Mouse (Mus musculus): ENCODE measurements around the gene Tlr3. TPM values are rescaled to one million over a fixed set of nuclear protein-coding genes. Genes with fewer than 3 reads are reported as not detected.
A peak's percentile ranks its signal among the peaks of the same experiment; 100 is the strongest.

Tlr3 gene
- polyA plus RNA-seq, 1 experiment, result 2.0 TPM

DNA sequence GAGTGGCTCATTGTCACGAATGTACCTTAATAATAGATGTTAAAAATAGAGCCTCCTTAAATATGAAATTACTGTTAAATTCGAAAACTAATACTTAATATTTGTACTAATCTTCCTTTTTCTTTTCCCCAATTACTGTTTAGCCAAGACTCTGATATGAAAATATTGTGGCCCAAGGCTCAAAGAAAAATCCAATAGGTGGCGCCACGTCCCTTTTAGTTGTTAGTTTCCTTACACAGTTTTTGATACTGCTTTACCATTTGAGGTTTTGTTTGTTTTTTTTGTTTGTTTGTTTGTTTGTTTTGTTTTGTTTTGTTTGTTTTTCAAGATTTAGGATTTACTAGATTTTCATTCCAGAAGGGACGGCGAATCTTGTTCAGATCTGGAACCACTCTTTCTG is 48.6 kb downstream of the Tlr3 start:
- Histone ChIP-seq H3K9ac (ENCODE audit: low read depth, poor library complexity, severe bottlenecking) (no peak overlapping the region), H3K27ac (ENCODE audit: insufficient read depth, low read length) (no peak overlapping the region), H3K4me1 (ENCODE audit: control insufficient read depth, insufficient read depth, low read length) (no peaks in the 10 kb centered on the region), H3K4me3 (ENCODE audit: low read depth, low read length) (no peak overlapping the region), H3K36me3 (ENCODE audit: control insufficient read depth, insufficient read depth, low read length, poor library complexity, severe bottlenecking) (no peaks in the 10 kb centered on the region), H3K27me3 (ENCODE audit: control insufficient read depth, insufficient read depth, low read length, poor library complexity, severe bottlenecking) (no peaks in the 10 kb centered on the region; the same call in 1 of the 2 replicates), H3K9me3 (replicated peaks; ENCODE audit: control insufficient read depth, insufficient read depth, low read length, poor library complexity, severe bottlenecking) (no peaks in the 10 kb centered on the region)
- no peak for TF ChIP-seq CTCF (IDR thresholded peaks at IDR 0.05; ENCODE audit: low read depth, low read length)
- TF ChIP-seq POLR2A (IDR thresholded peaks at IDR 0.05; ENCODE audit: insufficient read depth, low read length), result no peak
- TF ChIP-seq EP300 (IDR thresholded peaks at IDR 0.05; ENCODE audit: insufficient read depth, low read depth, low read length), result no peak

DNA sequence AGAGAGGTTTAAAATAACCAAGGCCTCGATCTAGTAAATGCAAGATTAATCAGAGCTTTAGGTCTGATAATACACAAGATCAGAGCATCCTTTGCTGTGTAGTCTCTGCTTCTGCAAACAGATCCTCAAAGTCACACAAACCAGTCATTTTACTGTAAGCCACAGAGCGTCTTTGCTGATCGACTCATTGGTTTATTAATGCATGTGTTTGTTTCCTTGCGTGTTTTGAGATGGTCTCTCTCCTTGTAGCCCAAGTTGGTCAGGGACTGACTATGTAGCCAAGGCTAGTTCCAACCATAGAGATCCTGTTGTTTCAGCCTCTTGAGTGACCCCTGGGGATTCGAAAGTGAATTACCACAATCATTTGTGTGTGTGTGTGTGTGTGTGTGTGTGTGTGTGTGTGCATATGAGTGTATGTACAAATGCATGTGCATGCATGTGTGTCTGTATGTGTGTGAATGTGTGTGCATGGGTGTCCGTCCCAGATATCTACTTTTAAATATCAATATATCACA is 51.7 kb downstream of the Tlr3 start:
- Histone ChIP-seq H3K4me1 (ENCODE audit: control insufficient read depth, insufficient read depth, low read length) (no peaks in the 10 kb centered on the region), H3K27me3 (ENCODE audit: control insufficient read depth, insufficient read depth, low read length, poor library complexity, severe bottlenecking) (peaks cover 1% of the 10 kb centered on the region), H3K4me3 (ENCODE audit: low read depth, low read length) (no peak overlapping the region), H3K9ac (ENCODE audit: low read depth, poor library complexity, severe bottlenecking) (no peak overlapping the region), H3K9me3 (replicated peaks; ENCODE audit: control insufficient read depth, insufficient read depth, low read length, poor library complexity, severe bottlenecking) (no peaks in the 10 kb centered on the region), H3K36me3 (ENCODE audit: control insufficient read depth, insufficient read depth, low read length, poor library complexity, severe bottlenecking) (no peaks in the 10 kb centered on the region), H3K27ac (ENCODE audit: insufficient read depth, low read length) (no peak overlapping the region)
- TF ChIP-seq EP300 (IDR thresholded peaks at IDR 0.05; ENCODE audit: insufficient read depth, low read depth, low read length), result no peak
- no peak for TF ChIP-seq CTCF (IDR thresholded peaks at IDR 0.05; ENCODE audit: low read depth, low read length)
- no peak for TF ChIP-seq POLR2A (IDR thresholded peaks at IDR 0.05; ENCODE audit: insufficient read depth, low read length)

DNA sequence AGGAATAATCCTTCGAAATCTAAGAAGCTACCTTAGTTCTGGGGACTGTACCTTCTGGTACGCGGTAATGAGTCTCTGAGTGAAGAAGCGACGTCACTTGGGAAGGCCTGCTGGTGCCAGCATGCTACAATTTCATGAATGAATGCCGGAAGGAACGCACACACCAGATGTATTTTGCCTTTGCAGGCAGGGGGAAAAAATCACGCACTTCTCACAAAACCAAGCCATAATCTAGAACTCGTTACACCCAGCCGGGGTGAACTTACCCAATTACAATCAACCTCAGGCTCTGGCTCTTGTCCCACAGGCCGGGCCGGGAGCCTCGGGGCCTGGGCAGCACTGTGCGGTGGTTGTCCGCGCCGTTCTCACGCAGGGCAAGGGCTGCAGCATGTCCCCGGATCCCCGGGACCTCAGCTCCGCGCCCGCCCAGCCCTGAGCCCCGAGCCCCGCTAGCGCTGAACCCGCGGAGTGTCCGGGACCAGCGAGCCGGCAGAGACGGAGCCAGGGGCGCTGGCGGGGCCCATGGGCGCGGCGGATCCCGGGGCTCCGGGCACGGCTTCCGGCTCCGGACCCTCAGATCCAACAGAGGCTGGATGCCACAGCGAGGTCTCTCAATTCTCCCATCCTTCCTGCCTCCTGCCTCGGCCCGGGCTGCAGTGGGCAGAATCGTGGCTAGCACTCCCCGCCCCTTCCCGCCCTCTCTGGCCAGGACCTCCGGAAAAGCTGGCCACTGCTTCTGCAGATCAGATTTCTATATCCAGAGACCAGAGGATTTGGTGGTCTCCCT is 52.6 kb downstream of the Tlr3 start:
- Histone ChIP-seq H3K4me1 (ENCODE audit: control insufficient read depth, insufficient read depth, low read length) (no peaks in the 10 kb centered on the region), H3K36me3 (ENCODE audit: control insufficient read depth, insufficient read depth, low read length, poor library complexity, severe bottlenecking) (no peaks in the 10 kb centered on the region), H3K27ac (ENCODE audit: insufficient read depth, low read length) (no peak overlapping the region), H3K4me3 (ENCODE audit: low read depth, low read length) (peak overlapping the region; percentile 63), H3K9me3 (replicated peaks; ENCODE audit: control insufficient read depth, insufficient read depth, low read length, poor library complexity, severe bottlenecking) (no peaks in the 10 kb centered on the region), H3K9ac (ENCODE audit: low read depth, poor library complexity, severe bottlenecking) (peak overlapping the region; percentile 83), H3K27me3 (ENCODE audit: control insufficient read depth, insufficient read depth, low read length, poor library complexity, severe bottlenecking) (peaks cover 3% of the 10 kb centered on the region)
- TF ChIP-seq CTCF (IDR thresholded peaks at IDR 0.05; ENCODE audit: low read depth, low read length) (no peak), EP300 (IDR thresholded peaks at IDR 0.05; ENCODE audit: insufficient read depth, low read depth, low read length) (no peak), POLR2A (IDR thresholded peaks at IDR 0.05; ENCODE audit: insufficient read depth, low read length) (no peak)

- Histone ChIP-seq H3K9ac (ENCODE audit: low read depth, poor library complexity, severe bottlenecking) (no peak overlapping the region), H3K27me3 (ENCODE audit: control insufficient read depth, insufficient read depth, low read length, poor library complexity, severe bottlenecking) (peaks cover 3% of the 10 kb centered on the region), H3K9me3 (replicated peaks; ENCODE audit: control insufficient read depth, insufficient read depth, low read length, poor library complexity, severe bottlenecking) (no peaks in the 10 kb centered on the region), H3K27ac (ENCODE audit: insufficient read depth, low read length) (no peak overlapping the region), H3K4me3 (ENCODE audit: low read depth, low read length) (no peak overlapping the region), H3K36me3 (ENCODE audit: control insufficient read depth, insufficient read depth, low read length, poor library complexity, severe bottlenecking) (no peaks in the 10 kb centered on the region), H3K4me1 (ENCODE audit: control insufficient read depth, insufficient read depth, low read length) (no peaks in the 10 kb centered on the region)
- TF ChIP-seq POLR2A (IDR thresholded peaks at IDR 0.05; ENCODE audit: insufficient read depth, low read length) (no peak), CTCF (IDR thresholded peaks at IDR 0.05; ENCODE audit: low read depth, low read length) (no peak), EP300 (IDR thresholded peaks at IDR 0.05; ENCODE audit: insufficient read depth, low read depth, low read length) (no peak)
These were observed 55.1 kb downstream of the Tlr3 start for GRCm38 (mm10) chr8:45355809-45356208.

Other genes with a start within 250 kb of the Tlr3 start
- not detected in 2 replicates for gene F11, start 149.0 kb downstream of the Tlr3 start, polyA plus RNA-seq (2011; ENCODE audit: insufficient read depth, insufficient read length, low read depth, missing spikeins)
- 0.12 TPM in 1 of 2 replicates, not detected in the other for gene Klkb1, start 116.2 kb downstream of the Tlr3 start, polyA plus RNA-seq (2011; ENCODE audit: insufficient read depth, insufficient read length, low read depth, missing spikeins)
- not detected in 2 replicates for gene Gm45753, start 102.6 kb downstream of the Tlr3 start, polyA plus RNA-seq (2011; ENCODE audit: insufficient read depth, insufficient read length, low read depth, missing spikeins)
- gene Cyp4v3, start 77.9 kb downstream of the Tlr3 start, polyA plus RNA-seq (2011; ENCODE audit: insufficient read depth, insufficient read length, low read depth, missing spikeins), result 0.63 and 0.87 TPM in 2 replicates
- gene Fam149a, start 28.8 kb downstream of the Tlr3 start, polyA plus RNA-seq (2011; ENCODE audit: insufficient read depth, insufficient read length, low read depth, missing spikeins), result 1.7 and 2.0 TPM in 2 replicates
- 2.8 and 3.5 TPM in 2 replicates for gene Sorbs2, start 96.7 kb upstream of the Tlr3 start, polyA plus RNA-seq (2011; ENCODE audit: insufficient read depth, insufficient read length, low read depth, missing spikeins)

Measured in ES-Bruce4 (cell line).